Mouse (Mus musculus) kidney, embryonic 15.5 days (tissue): ENCODE measurements around the gene Apln. TPM values are rescaled to one million over a fixed set of nuclear protein-coding genes. Genes with fewer than 3 reads are reported as not detected.
A peak's percentile ranks its signal among the peaks of the same experiment; 100 is the strongest.

Experiments
- ATAC-seq: fragments of 200-750 bp; cut with Nextera tagmentation; replicated peaks from 2 replicates; pipeline ENCODE4 v1.8.0; 2017; ENCODE audit warnings: moderate TSS enrichment; ENCODE audit not compliant: low FRiP score
- H3K27ac ChIP-seq: fragments of 300-500 bp; sonication (generic); 2 replicates; pipeline ENCODE4 v1.5.1; 2015; ENCODE audit warnings: mild to moderate bottlenecking, inconsistent platforms
- H3K27me3 ChIP-seq: fragments of 300-500 bp; sonication (generic); 2 replicates; pipeline ENCODE4 v1.6.1; 2015; ENCODE audit warnings: inconsistent platforms
- H3K36me3 ChIP-seq: fragments of 300-500 bp; sonication (generic); 2 replicates; pipeline ENCODE4 v1.6.1; 2015; ENCODE audit warnings: inconsistent platforms
- H3K4me1 ChIP-seq: fragments of 300-500 bp; sonication (generic); 2 replicates; pipeline ENCODE4 v1.6.1; 2015; ENCODE audit warnings: inconsistent platforms
- H3K4me2 ChIP-seq: fragments of 300-500 bp; sonication (generic); 2 replicates; pipeline ENCODE4 v1.6.1; 2015; ENCODE audit warnings: moderate library complexity, mild to moderate bottlenecking, inconsistent platforms
- H3K4me3 ChIP-seq: fragments of 300-500 bp; sonication (generic); replicated peaks from 2 replicates; pipeline ENCODE4 v1.5.1; 2015; ENCODE audit warnings: mild to moderate bottlenecking, inconsistent platforms
- H3K9ac ChIP-seq: fragments of 300-500 bp; sonication (generic); 2 replicates; pipeline ENCODE4 v1.6.1; 2015; ENCODE audit warnings: mild to moderate bottlenecking, inconsistent platforms
- H3K9me3 ChIP-seq: fragments of 300-500 bp; sonication (generic); replicated peaks from 2 replicates; pipeline ENCODE4 v1.6.1; 2016; ENCODE audit warnings: inconsistent platforms
- whole genome bisulfite sequencing: fragments of 180-500 bp; shearing (Covaris S2); methylation state at CpG from one replicate; pipeline ENCODE4 v1.1.7; 2015; ENCODE audit warnings: mixed read lengths; 5-methylcytosine and 5-hydroxymethylcytosine counted together
- polyA plus RNA-seq: library from polyadenylated mRNA; unstranded; fragments of >200 nt; fragmentation: Nextera tagmentation; extraction: Ambion mirVana; gene quantifications from 2 replicates; pipeline ENCODE4 v1.2.1, GENCODE M21; 2015

The Apln gene
- polyA plus RNA-seq: 6.2 and 6.4 TPM in 2 replicates

DNA sequence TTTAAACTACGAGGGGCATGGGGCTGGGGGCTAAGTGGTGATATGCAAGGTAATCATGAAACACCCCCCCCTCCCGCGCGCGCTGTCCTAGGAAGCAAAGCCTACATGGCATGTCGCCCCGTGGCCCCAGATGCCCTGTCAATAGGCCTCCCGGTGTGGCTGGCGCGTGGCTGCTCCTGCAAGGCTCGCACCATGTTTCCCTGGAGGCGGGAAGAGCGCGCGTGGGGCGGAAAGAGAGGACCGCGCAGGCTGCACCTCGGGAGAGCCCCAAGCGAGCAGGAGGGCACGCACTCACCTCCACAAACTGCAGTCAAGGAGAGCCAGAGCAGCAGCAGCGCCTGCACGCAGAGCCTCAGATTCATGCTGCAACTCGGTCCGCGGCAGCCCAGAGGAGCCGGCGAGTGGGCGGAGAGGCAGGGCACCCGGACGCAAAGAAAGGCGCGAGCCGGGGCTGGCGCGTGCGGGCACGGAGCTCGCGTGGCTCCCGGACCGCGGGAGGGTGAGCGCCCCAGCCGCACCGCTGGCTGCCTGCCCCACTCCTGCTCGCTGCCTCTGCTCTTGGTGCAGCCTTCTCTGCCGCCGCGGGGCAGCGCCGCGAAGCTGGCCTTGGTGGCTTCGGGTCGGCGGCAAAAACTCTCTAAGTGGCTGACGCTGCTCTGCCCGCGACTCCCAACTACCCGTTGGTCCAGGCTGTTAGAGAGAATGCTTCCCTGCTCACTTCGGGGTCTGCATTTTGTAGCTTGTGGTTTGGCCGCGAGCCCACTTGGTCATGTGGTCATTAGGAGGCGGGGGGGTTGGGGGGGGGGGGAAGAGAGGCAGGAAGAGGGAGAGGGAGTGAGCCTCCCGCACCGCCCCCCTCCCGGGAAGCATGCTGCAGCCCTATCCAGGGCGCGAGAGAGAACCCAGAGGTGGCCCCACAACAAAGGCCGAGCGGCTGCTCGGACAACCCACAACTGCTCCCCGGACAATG lies at the start of gene Apln:
Apln (minus strand) TSS at position 710 of the 970 bp plus-strand sequence.
- Histone ChIP-seq H3K4me1 (peaks cover 5% of the 10 kb centered on the region; the same call in 1 of the 2 replicates), H3K9ac (peak within 1 kb of the TSS; percentile 47), H3K27me3 (peaks cover 44% of the 10 kb centered on the region), H3K9me3 (no peaks in the 10 kb centered on the region), H3K4me2 (peak within 1 kb of the TSS; percentile 82), H3K4me3 (peak within 1 kb of the TSS; percentile 54), H3K27ac (peak within 1 kb of the TSS; percentile 41; the same call in 1 of the 2 replicates), H3K36me3 (no peaks in the 10 kb centered on the region)
- 16% methylated on average over 68 of the region's 73 CpGs for WGBS
- ATAC-seq: peak; percentile 89

DNA sequence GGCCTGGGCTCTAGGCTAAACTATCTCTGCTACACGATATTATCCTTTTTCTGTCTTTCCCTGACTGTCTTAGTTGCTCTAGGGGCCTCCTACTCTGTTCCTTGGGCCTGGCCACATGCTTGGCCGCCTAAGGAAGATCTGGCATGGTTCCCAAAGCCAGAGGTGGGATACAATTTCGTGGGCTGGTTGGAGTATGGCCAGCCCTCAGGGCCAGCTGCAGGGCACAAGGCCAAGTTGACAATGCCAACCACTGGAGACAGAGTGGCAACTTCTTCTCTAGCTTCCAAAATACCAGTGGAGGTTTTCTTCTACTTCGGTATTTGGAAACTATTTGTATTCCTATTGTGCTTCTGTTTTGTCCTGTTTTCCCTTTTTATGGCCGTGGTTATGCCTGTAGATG lies 47.7 kb upstream of the Apln start:
- Histone ChIP-seq H3K4me3 (no peak overlapping the region), H3K9me3 (no peaks in the 10 kb centered on the region), H3K27ac (no peak overlapping the region), H3K9ac (no peak overlapping the region), H3K4me2 (no peak overlapping the region), H3K36me3 (no peaks in the 10 kb centered on the region), H3K27me3 (no peaks in the 10 kb centered on the region), H3K4me1 (no peaks in the 10 kb centered on the region)
- ATAC-seq: no peak
- 67% methylated on average over 5 of the region's 5 CpGs for WGBS

DNA sequence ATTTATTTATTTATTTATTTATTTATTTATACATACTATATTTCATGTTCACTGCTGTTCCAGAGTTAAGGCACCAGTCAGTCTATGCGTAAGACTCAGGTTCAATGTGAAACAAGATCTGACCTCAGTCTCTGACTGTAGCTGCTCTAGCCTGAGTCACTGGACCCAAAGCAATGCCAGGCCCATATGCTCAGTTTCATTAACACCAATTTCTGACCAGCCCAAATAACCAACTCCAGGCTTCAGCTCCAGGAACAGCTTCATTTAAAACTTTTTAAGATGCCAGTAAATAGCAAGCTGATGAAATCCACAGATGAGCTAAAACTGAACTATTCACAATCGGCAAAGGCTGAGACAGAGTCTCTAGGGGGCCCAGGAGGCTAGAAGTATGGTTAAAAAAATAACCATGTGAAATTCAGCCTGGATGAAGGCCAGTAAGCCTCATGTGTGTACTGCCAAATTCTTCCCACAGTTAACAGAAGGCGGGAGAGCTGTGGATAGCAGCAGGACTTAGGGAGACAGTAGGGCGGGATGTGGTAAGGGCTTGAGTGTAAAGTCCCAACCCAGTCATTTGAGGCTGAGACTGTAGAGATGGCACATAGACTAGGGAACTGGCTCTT lies 42.3 kb upstream of the Apln start:
- H3K27me3 ChIP-seq: peaks cover 13% of the 10 kb centered on the region; the same call in 1 of the 2 replicates
- no peak overlapping the region for H3K4me3 ChIP-seq
- no peak overlapping the region for H3K4me2 ChIP-seq
- H3K27ac ChIP-seq: no peak overlapping the region
- no peaks in the 10 kb centered on the region for H3K4me1 ChIP-seq
- no peak for ATAC-seq
- H3K9me3 ChIP-seq: no peaks in the 10 kb centered on the region
- no peak overlapping the region for H3K9ac ChIP-seq
- WGBS: 86% methylated on average over 4 of the region's 4 CpGs
- H3K36me3 ChIP-seq: no peaks in the 10 kb centered on the region

DNA sequence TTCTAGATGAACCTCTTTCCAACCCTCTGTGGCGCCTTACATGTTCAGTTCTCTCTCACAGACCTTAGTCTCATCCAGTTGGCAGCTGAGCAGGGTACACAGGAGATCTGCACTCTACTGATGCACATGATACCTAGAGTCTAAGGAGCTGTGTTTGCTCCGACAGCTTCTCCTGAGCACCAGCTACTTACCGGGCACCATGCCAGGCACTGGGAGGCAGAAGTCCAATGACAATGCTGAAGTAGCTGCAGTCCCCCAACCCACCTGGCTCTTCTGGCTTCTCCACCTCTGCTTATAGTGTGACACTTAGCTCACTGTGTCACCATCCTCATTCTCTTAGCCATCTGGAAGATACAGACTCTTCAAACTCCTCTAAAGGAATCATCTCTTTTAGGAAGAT lies 40.0 kb upstream of the Apln start:
- Histone ChIP-seq H3K27me3 (peaks cover 13% of the 10 kb centered on the region), H3K36me3 (no peaks in the 10 kb centered on the region), H3K4me3 (no peak overlapping the region), H3K4me2 (no peak overlapping the region), H3K9ac (no peak overlapping the region), H3K9me3 (no peaks in the 10 kb centered on the region), H3K4me1 (no peaks in the 10 kb centered on the region), H3K27ac (no peak overlapping the region)
- ATAC-seq: no peak
- 81% methylated on average over 3 of the region's 3 CpGs for WGBS

DNA sequence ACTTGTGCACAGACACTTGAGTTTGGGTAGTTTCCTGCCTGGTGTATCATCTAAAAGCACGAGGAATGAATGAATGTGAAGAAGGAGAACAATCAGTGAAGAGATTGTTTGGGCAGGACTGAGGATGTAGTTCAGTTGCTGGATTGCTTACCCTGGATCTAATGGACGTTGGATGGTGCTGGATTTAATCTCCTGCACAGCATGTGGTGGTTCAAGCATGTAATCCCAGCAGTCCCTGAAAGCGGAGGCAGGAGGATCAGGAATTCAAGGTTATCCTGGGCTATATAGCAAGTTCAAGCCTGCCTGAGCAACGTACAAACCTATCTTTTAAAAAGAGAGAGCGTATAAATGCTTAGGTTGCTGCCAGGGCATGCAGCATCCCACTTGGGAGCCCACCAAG lies 37.7 kb upstream of the Apln start:
- Histone ChIP-seq H3K4me1 (no peaks in the 10 kb centered on the region), H3K27ac (no peak overlapping the region), H3K27me3 (peaks cover 13% of the 10 kb centered on the region), H3K9me3 (no peaks in the 10 kb centered on the region), H3K9ac (no peak overlapping the region), H3K36me3 (no peaks in the 10 kb centered on the region), H3K4me2 (no peak overlapping the region), H3K4me3 (no peak overlapping the region)
- no peak for ATAC-seq
- 40% methylated on average over 5 of the region's 5 CpGs for WGBS

DNA sequence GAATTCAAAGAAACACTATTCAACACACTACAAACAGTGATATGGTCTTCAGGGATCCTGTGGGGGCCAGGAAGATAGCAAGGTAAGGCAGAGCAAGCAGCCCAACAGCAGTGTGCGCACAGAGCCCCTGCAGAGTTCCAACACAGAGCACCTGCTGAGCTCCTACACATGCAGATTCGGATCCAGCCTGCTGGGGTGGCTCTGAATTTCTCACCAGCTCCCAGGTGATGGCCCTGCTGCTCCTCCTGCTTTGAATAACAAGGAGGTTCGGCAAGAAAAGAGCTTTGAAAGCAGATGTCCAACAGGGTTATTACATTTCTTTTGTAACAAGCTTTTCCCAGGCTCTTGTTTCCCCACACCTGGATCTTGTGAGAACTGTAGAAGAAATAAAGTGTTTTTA lies 37.3 kb upstream of the Apln start:
- Histone ChIP-seq H3K4me2 (no peak overlapping the region), H3K27me3 (peaks cover 13% of the 10 kb centered on the region), H3K4me3 (no peak overlapping the region), H3K27ac (no peak overlapping the region), H3K36me3 (no peaks in the 10 kb centered on the region), H3K9me3 (no peaks in the 10 kb centered on the region), H3K9ac (no peak overlapping the region), H3K4me1 (no peaks in the 10 kb centered on the region)
- no peak for ATAC-seq
- WGBS: 39% methylated on average over 3 of the region's 3 CpGs

DNA sequence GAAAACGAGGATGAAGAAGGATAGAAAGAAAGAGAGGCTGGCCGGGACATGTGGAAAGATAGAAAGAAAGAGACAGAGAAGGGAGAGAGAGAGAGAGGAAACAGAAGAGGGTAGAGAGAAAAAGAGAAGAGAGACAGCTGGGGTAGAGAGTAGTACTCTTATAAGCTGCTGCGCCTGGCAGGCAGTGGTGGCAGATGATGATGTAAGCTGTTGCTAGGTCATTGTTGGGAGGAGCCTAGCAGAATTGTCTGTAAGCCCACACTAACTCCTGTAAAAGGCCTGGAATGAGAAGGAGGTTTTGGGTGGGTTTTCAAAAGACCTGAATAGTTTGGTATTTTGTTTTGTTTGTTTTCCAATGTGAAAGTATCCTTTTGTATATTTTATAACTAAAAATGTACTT lies 32.2 kb upstream of the Apln start:
- Histone ChIP-seq H3K36me3 (no peaks in the 10 kb centered on the region), H3K4me2 (no peak overlapping the region), H3K9me3 (no peaks in the 10 kb centered on the region), H3K27ac (no peak overlapping the region), H3K4me1 (no peaks in the 10 kb centered on the region), H3K4me3 (no peak overlapping the region), H3K9ac (no peak overlapping the region), H3K27me3 (peaks cover 4% of the 10 kb centered on the region)
- ATAC-seq: no peak
- 70% methylated on average over 3 of the region's 3 CpGs for WGBS

DNA sequence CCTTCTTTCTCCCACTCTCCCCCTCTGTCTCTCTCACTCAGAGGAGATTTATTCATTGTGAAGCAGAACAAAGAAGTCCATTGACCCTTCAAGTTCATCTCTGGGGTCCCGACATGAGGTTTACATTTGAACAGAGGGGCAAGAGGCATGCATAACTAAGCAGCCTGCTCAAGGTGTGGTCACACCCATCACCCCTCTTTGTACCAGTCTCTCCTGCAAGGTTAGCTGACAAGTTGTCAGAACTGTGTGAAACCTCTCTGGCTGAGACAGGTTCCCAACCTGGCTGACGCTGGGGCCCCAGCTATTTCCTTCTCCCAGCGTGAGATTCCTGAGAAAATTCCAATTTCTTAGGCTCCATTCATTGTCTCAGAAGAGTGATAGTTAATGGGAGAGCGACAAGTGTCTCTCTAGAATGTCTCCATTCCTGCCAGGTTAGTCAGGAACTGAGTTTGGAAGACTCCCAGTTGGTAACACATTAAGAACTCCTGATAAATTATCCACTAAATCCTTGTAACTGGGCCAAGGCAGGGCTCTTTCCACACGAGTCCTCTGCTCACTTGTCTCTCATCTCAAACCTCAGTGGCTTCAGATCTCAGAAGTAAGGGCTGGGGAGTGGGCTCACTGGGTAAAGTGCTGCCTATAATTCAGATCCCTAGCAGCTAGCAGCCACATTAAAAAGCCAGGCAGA lies 29.7 kb upstream of the Apln start:
- 40% methylated on average over 5 of the region's 5 CpGs for WGBS
- no peak overlapping the region for H3K4me3 ChIP-seq
- no peak; the same call in 1 of the 2 replicates for ATAC-seq
- H3K4me2 ChIP-seq: no peak overlapping the region
- no peaks in the 10 kb centered on the region for H3K9me3 ChIP-seq
- no peak overlapping the region for H3K9ac ChIP-seq
- H3K27ac ChIP-seq: 0 out of 2 replicates have a peak overlapping the region, but pooled peaks have one; percentile 27
- H3K4me1 ChIP-seq: no peaks in the 10 kb centered on the region
- peaks cover 5% of the 10 kb centered on the region for H3K27me3 ChIP-seq
- no peaks in the 10 kb centered on the region for H3K36me3 ChIP-seq

DNA sequence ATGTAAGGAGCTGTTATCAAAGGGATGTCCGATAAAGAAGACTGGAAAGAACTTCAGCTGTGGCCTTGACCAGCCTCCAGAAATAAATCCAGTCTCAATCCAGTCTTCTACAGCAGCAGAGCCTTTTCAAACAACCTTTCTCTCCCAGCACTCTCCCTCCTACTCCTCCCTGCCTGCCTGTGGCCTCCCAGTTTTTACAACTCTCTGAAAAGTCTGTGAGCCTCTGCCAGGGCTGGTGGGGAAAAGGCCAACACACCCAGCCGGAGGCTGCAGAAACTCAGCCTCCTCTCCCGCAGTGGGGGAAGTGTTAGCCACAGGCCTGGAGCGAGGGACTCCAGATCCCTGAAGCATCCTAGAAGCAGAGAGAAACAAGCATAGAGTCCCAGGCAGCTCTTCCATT lies 27.8 kb upstream of the Apln start:
- Histone ChIP-seq H3K4me1 (no peaks in the 10 kb centered on the region), H3K27me3 (peaks cover 8% of the 10 kb centered on the region), H3K9ac (no peak overlapping the region), H3K36me3 (no peaks in the 10 kb centered on the region), H3K4me2 (no peak overlapping the region), H3K27ac (no peak overlapping the region), H3K9me3 (no peaks in the 10 kb centered on the region), H3K4me3 (no peak overlapping the region)
- ATAC-seq: no peak
- WGBS: 68% methylated on average over 4 of the region's 4 CpGs

DNA sequence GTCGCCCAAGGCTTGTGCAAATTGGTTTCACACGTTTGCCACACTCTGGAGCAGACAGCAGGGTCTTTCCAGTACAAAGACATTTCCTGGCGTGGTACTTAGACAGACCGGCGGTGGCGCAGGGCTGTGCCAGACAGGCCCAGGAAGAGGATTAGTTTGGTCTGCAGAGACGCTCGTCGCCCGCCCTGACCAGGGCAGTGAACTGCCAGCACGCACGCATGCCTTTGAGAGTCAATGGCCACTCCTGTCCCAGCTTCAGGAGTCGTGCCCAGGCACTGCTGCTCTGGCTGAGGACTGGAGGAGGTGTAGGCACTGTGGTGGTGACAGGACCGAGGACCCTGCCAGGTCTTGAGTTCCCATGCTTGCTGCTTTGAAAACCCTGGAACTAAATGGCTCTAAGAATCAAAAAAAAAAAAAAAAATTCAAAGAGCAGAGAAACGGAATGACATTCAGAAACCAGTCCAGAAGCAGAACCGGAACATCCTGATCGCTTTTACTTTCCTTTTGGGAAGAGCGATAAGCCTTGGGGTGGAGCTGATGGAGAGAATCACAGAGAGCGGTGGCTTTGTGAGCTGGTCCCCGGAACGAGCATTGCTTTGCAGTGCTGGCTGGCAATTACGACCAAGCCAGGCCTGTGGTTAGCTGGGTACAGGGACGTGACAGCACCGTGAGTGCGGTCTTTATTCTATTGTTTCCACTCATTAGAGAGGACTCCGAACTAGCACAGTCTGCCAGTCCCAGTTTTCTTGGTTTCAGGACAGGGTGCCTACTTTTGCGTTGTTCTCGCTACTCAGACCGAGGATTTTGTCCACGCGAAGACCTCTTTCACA lies 19.7 kb upstream of the Apln start:
- H3K4me1 ChIP-seq: no peaks in the 10 kb centered on the region
- peak; percentile 81 for ATAC-seq
- H3K4me3 ChIP-seq: peak overlapping the region; percentile 40
- no peak overlapping the region for H3K27ac ChIP-seq
- H3K9me3 ChIP-seq: no peaks in the 10 kb centered on the region
- WGBS: 44% methylated on average over 31 of the region's 31 CpGs
- H3K4me2 ChIP-seq: peak overlapping the region; percentile 66
- H3K9ac ChIP-seq: no peak overlapping the region
- H3K36me3 ChIP-seq: no peaks in the 10 kb centered on the region
- H3K27me3 ChIP-seq: peaks cover 18% of the 10 kb centered on the region; the same call in 1 of the 2 replicates

DNA sequence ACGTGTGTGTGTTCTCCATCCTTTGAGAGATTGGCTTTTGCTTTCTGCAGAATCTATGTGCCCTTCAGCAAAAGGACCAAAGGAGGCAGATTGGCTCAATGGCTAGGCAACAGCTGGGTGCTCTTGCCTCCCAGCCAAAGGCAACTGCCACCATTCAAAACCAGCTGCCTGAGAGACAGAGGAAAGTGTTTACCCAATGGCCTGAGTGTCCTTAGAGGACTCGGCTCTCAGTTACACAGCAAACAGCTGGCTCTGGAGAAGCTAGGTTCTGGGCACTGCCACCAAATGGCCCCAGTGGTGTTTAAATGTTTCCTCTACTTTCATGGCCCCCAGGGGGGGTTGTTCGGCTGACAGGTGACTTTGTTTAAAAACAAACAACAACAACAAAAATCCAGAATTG lies 19.1 kb upstream of the Apln start:
- Histone ChIP-seq H3K4me2 (peak overlapping the region; percentile 66), H3K4me3 (peak overlapping the region; percentile 40; the same call in 1 of the 2 replicates), H3K9ac (no peak overlapping the region), H3K36me3 (no peaks in the 10 kb centered on the region), H3K27me3 (peaks cover 15% of the 10 kb centered on the region; the same call in 1 of the 2 replicates), H3K9me3 (no peaks in the 10 kb centered on the region), H3K27ac (no peak overlapping the region), H3K4me1 (no peaks in the 10 kb centered on the region)
- ATAC-seq: no peak
- 50% methylated on average over 3 of the region's 3 CpGs for WGBS
